Mouse (Mus musculus): ENCODE measurements around the gene Fmo5. TPM values are rescaled to one million over a fixed set of nuclear protein-coding genes. Genes with fewer than 3 reads are reported as not detected.

Gene Fmo5
- polyA plus RNA-seq (2015; fragmentation: Nextera tagmentation; extraction: Ambion mirVana): 19.6 and 20.7 TPM in 2 replicates

DNA sequence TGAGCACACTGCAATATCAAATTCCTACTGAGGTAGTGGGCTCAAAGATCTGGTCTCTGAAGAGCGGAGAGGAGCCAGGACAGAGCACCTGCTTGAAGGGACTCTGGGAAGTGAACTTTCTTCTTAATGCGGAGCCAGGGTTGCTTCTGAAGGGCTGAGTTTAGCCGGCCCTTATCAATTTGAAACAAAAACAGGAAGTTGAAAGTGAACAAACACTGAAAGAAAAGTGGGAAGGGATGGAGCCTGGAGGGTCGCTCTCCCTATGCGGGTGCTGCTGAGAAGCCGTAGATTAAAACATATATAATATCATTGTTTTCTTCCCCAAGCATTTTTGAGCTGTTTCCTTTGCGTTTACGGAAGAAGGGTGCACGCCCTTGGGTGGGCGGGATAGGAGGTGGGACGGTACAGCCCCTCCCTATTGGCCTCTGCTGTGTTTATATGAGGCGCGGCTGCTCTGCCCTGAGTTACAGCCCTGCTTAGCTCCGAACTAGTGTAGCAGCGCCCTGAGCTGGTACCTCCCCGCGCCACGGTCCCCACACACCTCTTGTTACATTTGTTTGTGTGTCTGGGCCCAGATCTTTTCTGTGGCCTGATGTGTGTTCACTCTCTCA is at the start of gene Fmo5:
Fmo5 (plus strand) TSS at position 414 of the 611 bp plus-strand sequence.
- Histone ChIP-seq H3K36me3 (replicated peaks) (no peaks in the 10 kb centered on the region), H3K27me3 (no peaks in the 10 kb centered on the region), H3K27ac (replicated peaks) (peak within 1 kb of the TSS; percentile 82), H3K9ac (peak within 1 kb of the TSS; percentile 54), H3K4me3 (replicated peaks) (peak within 1 kb of the TSS; percentile 64), H3K4me2 (peak within 1 kb of the TSS; percentile 74), H3K4me1 (replicated peaks) (peaks cover 25% of the 10 kb centered on the region), H3K9me3 (replicated peaks) (no peaks in the 10 kb centered on the region)
- WGBS (ENCODE audit: insufficient replicate concordance): 2% methylated on average over 18 of the region's 18 CpGs
- ATAC-seq (ENCODE audit: insufficient read depth): peak; percentile 96

GRCm38 (mm10) chr3:97585383-97586160 is 43.0 kb upstream of the Fmo5 start:
- Histone ChIP-seq H3K27me3 (no peaks in the 10 kb centered on the region), H3K4me2 (peak overlapping the region; percentile 23; the same call in 1 of the 2 replicates), H3K4me3 (replicated peaks) (no peak overlapping the region), H3K27ac (replicated peaks) (no peak overlapping the region), H3K4me1 (replicated peaks) (no peaks in the 10 kb centered on the region), H3K9me3 (replicated peaks) (no peaks in the 10 kb centered on the region), H3K9ac (no peak overlapping the region), H3K36me3 (replicated peaks) (peaks cover 41% of the 10 kb centered on the region)
- no peak for ATAC-seq (ENCODE audit: insufficient read depth)
- 63% methylated on average over 18 of the region's 18 CpGs for WGBS (ENCODE audit: insufficient replicate concordance)

GRCm38 (mm10) chr3:97587656-97588055 is 40.9 kb upstream of the Fmo5 start:
- Histone ChIP-seq H3K9ac (no peak overlapping the region), H3K27ac (replicated peaks) (no peak overlapping the region), H3K27me3 (no peaks in the 10 kb centered on the region), H3K4me1 (replicated peaks) (no peaks in the 10 kb centered on the region), H3K9me3 (replicated peaks) (no peaks in the 10 kb centered on the region), H3K4me3 (replicated peaks) (no peak overlapping the region), H3K36me3 (replicated peaks) (peaks cover 30% of the 10 kb centered on the region), H3K4me2 (no peak overlapping the region)
- ATAC-seq (ENCODE audit: insufficient read depth): no peak
- 68% methylated on average over 9 of the region's 9 CpGs for WGBS (ENCODE audit: insufficient replicate concordance)

- WGBS (ENCODE audit: insufficient replicate concordance): 75% methylated on average over 8 of the region's 8 CpGs
- no peak overlapping the region for H3K4me2 ChIP-seq
- no peaks in the 10 kb centered on the region for H3K9me3 ChIP-seq (replicated peaks)
- no peak overlapping the region for H3K4me3 ChIP-seq (replicated peaks)
- H3K9ac ChIP-seq: no peak overlapping the region
- peaks cover 22% of the 10 kb centered on the region for H3K36me3 ChIP-seq (replicated peaks)
- ATAC-seq (ENCODE audit: insufficient read depth): no peak
- H3K27me3 ChIP-seq: no peaks in the 10 kb centered on the region
- no peaks in the 10 kb centered on the region for H3K4me1 ChIP-seq (replicated peaks)
- no peak overlapping the region for H3K27ac ChIP-seq (replicated peaks)
Measured at GRCm38 (mm10) chr3:97590699-97591098, 37.9 kb upstream of the Fmo5 start.

DNA sequence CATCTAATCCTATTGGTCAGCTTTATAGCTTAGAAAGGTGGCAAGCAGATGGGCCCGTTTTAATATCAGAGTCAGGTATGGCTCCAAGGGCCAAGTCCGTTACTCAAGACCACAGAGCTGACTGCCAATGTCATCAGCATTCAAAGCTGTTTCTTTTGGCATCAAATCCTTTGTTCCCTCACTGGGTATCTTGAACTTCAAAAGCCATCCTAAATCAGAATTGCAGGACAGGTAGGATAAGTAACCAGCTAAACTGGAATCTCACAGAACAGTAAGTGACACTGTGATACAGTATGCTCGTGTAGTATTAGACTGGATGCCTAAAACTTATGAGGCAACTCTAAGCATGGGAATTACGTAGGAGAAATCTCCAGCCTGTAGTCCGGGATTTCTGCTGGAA is 35.5 kb upstream of the Fmo5 start:
- no peak overlapping the region for H3K9ac ChIP-seq
- H3K4me1 ChIP-seq (replicated peaks): no peaks in the 10 kb centered on the region
- H3K4me2 ChIP-seq: no peak overlapping the region
- H3K4me3 ChIP-seq (replicated peaks): no peak overlapping the region
- H3K27ac ChIP-seq (replicated peaks): no peak overlapping the region
- no peaks in the 10 kb centered on the region for H3K27me3 ChIP-seq
- H3K9me3 ChIP-seq (replicated peaks): no peaks in the 10 kb centered on the region
- H3K36me3 ChIP-seq (replicated peaks): peaks cover 13% of the 10 kb centered on the region
- 88% methylated on average over 5 of the region's 5 CpGs for WGBS (ENCODE audit: insufficient replicate concordance)
- no peak for ATAC-seq (ENCODE audit: insufficient read depth)

DNA sequence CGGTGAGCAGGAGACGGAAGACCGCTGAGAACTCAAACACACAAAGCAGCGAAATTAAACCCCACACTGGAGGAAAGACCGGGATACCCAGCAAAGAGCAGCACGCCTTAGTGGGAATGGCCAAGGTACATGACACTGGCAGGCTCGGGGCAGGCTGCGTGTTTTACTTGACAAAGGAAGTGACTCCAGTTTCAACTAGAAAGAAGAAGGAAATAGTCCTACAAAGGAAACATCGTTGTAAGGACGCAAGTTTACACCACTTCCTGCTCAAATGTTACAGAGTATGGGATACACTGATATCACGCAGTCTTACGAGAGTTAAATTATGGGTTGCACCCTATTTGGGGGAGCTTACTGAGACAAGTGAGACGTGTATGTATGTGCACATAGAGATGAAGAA is 34.5 kb upstream of the Fmo5 start:
- Histone ChIP-seq H3K9me3 (replicated peaks) (no peaks in the 10 kb centered on the region), H3K9ac (no peak overlapping the region), H3K36me3 (replicated peaks) (peaks cover 12% of the 10 kb centered on the region; the same call in 1 of the 2 replicates), H3K4me3 (replicated peaks) (no peak overlapping the region), H3K27ac (replicated peaks) (no peak overlapping the region), H3K4me2 (no peak overlapping the region), H3K4me1 (replicated peaks) (no peaks in the 10 kb centered on the region), H3K27me3 (no peaks in the 10 kb centered on the region)
- WGBS (ENCODE audit: insufficient replicate concordance): 66% methylated on average over 13 of the region's 13 CpGs
- no peak for ATAC-seq (ENCODE audit: insufficient read depth)

DNA sequence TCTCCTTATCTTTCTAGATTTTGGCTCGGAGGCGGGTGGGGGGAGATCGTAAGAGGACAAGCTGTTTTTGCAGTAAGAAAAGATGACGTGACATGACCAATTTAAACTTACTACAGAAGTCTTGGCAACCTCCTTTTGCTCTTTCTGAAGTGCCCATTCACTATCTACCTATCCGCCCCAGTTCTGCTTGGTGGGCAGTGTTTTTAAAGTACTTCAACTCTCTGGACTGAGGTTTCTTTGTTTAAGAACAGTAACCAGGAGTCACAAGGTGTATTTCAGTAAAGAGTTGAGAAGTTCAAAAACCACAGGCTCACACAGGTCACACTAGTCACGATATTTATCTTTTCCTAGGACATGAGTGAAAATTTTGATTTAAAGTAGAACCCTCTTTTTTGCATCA is 33.5 kb upstream of the Fmo5 start:
- Histone ChIP-seq H3K9ac (no peak overlapping the region), H3K36me3 (replicated peaks) (peaks cover 17% of the 10 kb centered on the region), H3K4me2 (no peak overlapping the region), H3K9me3 (replicated peaks) (no peaks in the 10 kb centered on the region), H3K4me3 (replicated peaks) (no peak overlapping the region), H3K27me3 (no peaks in the 10 kb centered on the region), H3K4me1 (replicated peaks) (no peaks in the 10 kb centered on the region), H3K27ac (replicated peaks) (no peak overlapping the region)
- WGBS (ENCODE audit: insufficient replicate concordance): 71% methylated on average over 6 of the region's 6 CpGs
- ATAC-seq (ENCODE audit: insufficient read depth): no peak

DNA sequence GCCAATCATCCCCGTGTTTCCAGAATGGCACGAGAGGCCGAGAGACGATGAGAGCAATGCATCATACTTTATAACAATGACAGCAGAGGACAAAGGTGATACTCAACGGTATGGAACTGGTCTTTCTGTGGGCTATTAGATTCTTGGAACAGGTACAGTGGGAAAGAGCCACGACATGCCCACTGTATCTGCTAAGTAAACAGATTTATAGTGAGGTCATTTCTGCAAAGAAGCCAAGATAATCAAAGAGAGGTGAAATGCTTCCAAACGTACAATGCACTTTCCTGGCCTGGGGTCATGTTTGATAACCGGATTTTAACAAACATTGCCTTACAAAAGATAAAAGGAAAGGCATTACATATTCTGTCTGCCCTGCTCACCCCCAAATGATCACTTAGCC is 31.8 kb upstream of the Fmo5 start:
- ATAC-seq (ENCODE audit: insufficient read depth): peak; percentile 30; the same call in 1 of the 2 replicates
- H3K4me1 ChIP-seq (replicated peaks): no peaks in the 10 kb centered on the region
- H3K27me3 ChIP-seq: no peaks in the 10 kb centered on the region
- no peak overlapping the region for H3K4me2 ChIP-seq
- H3K9ac ChIP-seq: no peak overlapping the region
- WGBS (ENCODE audit: insufficient replicate concordance): 67% methylated on average over 8 of the region's 8 CpGs
- no peak overlapping the region for H3K27ac ChIP-seq (replicated peaks)
- peaks cover 14% of the 10 kb centered on the region for H3K36me3 ChIP-seq (replicated peaks)
- no peak overlapping the region for H3K4me3 ChIP-seq (replicated peaks)
- H3K9me3 ChIP-seq (replicated peaks): no peaks in the 10 kb centered on the region

- 58% methylated on average over 3 of the region's 3 CpGs for WGBS (ENCODE audit: insufficient replicate concordance)
- no peak for ATAC-seq (ENCODE audit: insufficient read depth)
- no peak overlapping the region for H3K27ac ChIP-seq (replicated peaks)
- H3K4me1 ChIP-seq (replicated peaks): no peaks in the 10 kb centered on the region
- no peak overlapping the region for H3K9ac ChIP-seq
- no peak overlapping the region for H3K4me3 ChIP-seq (replicated peaks)
- H3K9me3 ChIP-seq (replicated peaks): no peaks in the 10 kb centered on the region
- H3K27me3 ChIP-seq: no peaks in the 10 kb centered on the region
- H3K4me2 ChIP-seq: no peak overlapping the region
- H3K36me3 ChIP-seq (replicated peaks): peaks cover 24% of the 10 kb centered on the region
Measured at GRCm38 (mm10) chr3:97600050-97600832, 28.4 kb upstream of the Fmo5 start.

GRCm38 (mm10) chr3:97609201-97609844 is 19.3 kb upstream of the Fmo5 start:
- Histone ChIP-seq H3K9ac (peak overlapping the region; percentile 87), H3K4me1 (replicated peaks) (peaks cover 22% of the 10 kb centered on the region), H3K36me3 (replicated peaks) (no peaks in the 10 kb centered on the region), H3K4me2 (peak overlapping the region; percentile 93), H3K4me3 (replicated peaks) (peak overlapping the region; percentile 93), H3K27me3 (no peaks in the 10 kb centered on the region), H3K27ac (replicated peaks) (peak overlapping the region; percentile 85), H3K9me3 (replicated peaks) (no peaks in the 10 kb centered on the region)
- peak; percentile 23 for ATAC-seq (ENCODE audit: insufficient read depth)
- 1% methylated on average over 20 of the region's 20 CpGs for WGBS (ENCODE audit: insufficient replicate concordance)
